Mouse (Mus musculus) E14TG2a.4 (cell line): Measurements from ENCODE around the gene Fam214a.
A peak's percentile ranks its signal among the peaks of the same experiment; 100 is the strongest.

Source experiments
- H3K27me3 ChIP-seq: 2 replicates; pipeline ENCODE4 v1.6.1; 2014; ENCODE audit warnings: low read length, control low read depth; ENCODE audit not compliant: insufficient read depth
- H3K36me3 ChIP-seq: 2 replicates; pipeline ENCODE4 v1.6.1; 2014; ENCODE audit warnings: low read length, control low read depth; ENCODE audit not compliant: insufficient read depth
- H3K4me1 ChIP-seq: replicated peaks from 2 replicates; pipeline ENCODE4 v1.6.1; 2014; ENCODE audit warnings: low read depth, low read length, control low read depth
- H3K4me3 ChIP-seq: replicated peaks from 2 replicates; pipeline ENCODE4 v1.5.1; 2014; ENCODE audit warnings: mild to moderate bottlenecking, low read length
- H3K9me3 ChIP-seq: 2 replicates; pipeline ENCODE4 v1.6.1; 2014; ENCODE audit warnings: low read length, control low read depth
- CTCF ChIP-seq: conservative IDR thresholded peaks from 2 replicates; pipeline ENCODE4 v1.5.1; 2014; ENCODE audit warnings: low read length
- NANOG ChIP-seq: IDR thresholded peaks from 2 replicates; pipeline ENCODE4 v1.6.1; 2014; ENCODE audit warnings: borderline replicate concordance, low read length, mixed read lengths
- POU5F1 ChIP-seq: IDR thresholded peaks from 2 replicates; pipeline ENCODE4 v1.6.1; 2014; ENCODE audit warnings: low read length, borderline replicate concordance

Fam214a gene

DNA sequence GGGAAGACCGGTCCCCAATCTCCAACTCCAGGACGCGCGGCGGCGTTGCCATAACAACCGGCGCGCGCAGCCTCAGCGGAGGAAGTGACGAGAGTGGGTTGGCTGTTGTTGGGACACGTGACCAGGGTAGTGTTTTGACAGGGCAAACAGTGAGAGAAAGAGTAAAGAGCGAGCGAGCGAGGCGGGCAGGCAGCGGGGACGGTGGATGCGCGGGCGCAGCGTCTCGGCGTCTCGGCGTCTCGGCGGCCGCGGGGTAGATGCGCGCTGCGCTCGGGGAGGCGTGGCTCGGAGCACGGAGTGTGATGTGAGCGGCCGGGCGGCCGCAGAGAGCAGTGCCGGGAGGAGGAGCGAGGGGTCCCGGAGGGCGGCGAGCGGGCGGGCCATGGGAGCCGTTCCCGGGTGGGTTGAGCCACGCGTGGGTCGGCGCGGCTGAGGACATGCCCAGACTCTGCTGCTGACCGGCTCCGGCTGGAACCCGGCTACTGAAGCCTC lies at the start of gene Fam214a:
TSS of gene Fam214a (plus strand) at position 129 of the 492 bp plus-strand sequence.
- TF ChIP-seq NANOG (no peak), POU5F1 (no peak), CTCF (no peak)
- Histone ChIP-seq H3K27me3 (no peaks in the 10 kb centered on the region), H3K4me1 (peaks cover 13% of the 10 kb centered on the region)

GRCm38 (mm10) chr9:74904866-74905508 lies 47.7 kb upstream of the Fam214a start:
- peaks cover 10% of the 10 kb centered on the region; the same call in 1 of the 2 replicates for H3K27me3 ChIP-seq
- H3K4me3 ChIP-seq: no peak overlapping the region
- H3K9me3 ChIP-seq: no peaks in the 10 kb centered on the region
- H3K4me1 ChIP-seq: peaks cover 17% of the 10 kb centered on the region; the same call in 1 of the 2 replicates
- no peaks in the 10 kb centered on the region for H3K36me3 ChIP-seq
- TF ChIP-seq POU5F1 (no peak), CTCF (peak; percentile 70), NANOG (no peak)

More for the DNA sequence above, at the start of gene Fam214a:
- Histone ChIP-seq H3K9me3 (no peaks in the 10 kb centered on the region), H3K36me3 (no peaks in the 10 kb centered on the region), H3K4me3 (peak within 1 kb of the TSS; percentile 99)

- no peaks in the 10 kb centered on the region for H3K9me3 ChIP-seq
- peaks cover 13% of the 10 kb centered on the region; the same call in 1 of the 2 replicates for H3K27me3 ChIP-seq
- H3K36me3 ChIP-seq: no peaks in the 10 kb centered on the region
- H3K4me3 ChIP-seq: no peak overlapping the region
- TF ChIP-seq POU5F1: no peak
- TF ChIP-seq CTCF: no peak
- no peak for TF ChIP-seq NANOG
- peaks cover 22% of the 10 kb centered on the region; the same call in 1 of the 2 replicates for H3K4me1 ChIP-seq
Observed at GRCm38 (mm10) chr9:74906951-74907350, 45.7 kb upstream of the Fam214a start.

GRCm38 (mm10) chr9:74909245-74909644 lies 43.4 kb upstream of the Fam214a start:
- no peak for TF ChIP-seq CTCF
- no peak for TF ChIP-seq NANOG
- no peak for TF ChIP-seq POU5F1
- no peaks in the 10 kb centered on the region for H3K9me3 ChIP-seq
- peak overlapping the region; percentile 52 for H3K4me3 ChIP-seq
- peaks cover 25% of the 10 kb centered on the region; the same call in 1 of the 2 replicates for H3K4me1 ChIP-seq
- no peaks in the 10 kb centered on the region for H3K36me3 ChIP-seq
- H3K27me3 ChIP-seq: peaks cover 13% of the 10 kb centered on the region; the same call in 1 of the 2 replicates

- Histone ChIP-seq H3K4me3 (no peak overlapping the region), H3K27me3 (peaks cover 13% of the 10 kb centered on the region; the same call in 1 of the 2 replicates), H3K9me3 (no peaks in the 10 kb centered on the region), H3K4me1 (peaks cover 22% of the 10 kb centered on the region; the same call in 1 of the 2 replicates), H3K36me3 (no peaks in the 10 kb centered on the region)
- TF ChIP-seq POU5F1 (no peak), CTCF (no peak), NANOG (no peak)
Observed at GRCm38 (mm10) chr9:74910226-74910759, 42.4 kb upstream of the Fam214a start.

DNA sequence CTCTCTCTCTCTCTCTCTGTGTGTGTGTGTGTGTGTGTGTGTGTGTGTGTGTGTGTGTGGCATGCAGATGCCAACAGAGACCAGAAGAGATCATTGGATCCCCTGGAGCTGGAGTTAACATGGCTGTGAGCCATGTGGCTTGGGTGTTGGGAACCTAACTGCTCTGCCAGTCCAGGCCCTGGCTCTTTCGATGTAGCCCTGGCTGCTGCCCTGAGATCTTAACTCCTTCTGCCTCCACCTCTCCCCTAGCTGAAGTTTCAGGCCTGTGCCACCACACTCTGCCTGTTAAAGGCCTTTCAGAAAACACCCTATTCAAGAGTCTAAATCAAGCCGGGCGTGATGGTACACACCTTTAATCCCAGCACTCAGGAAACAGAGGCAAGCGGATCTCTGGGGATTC lies 41.3 kb upstream of the Fam214a start:
- Histone ChIP-seq H3K9me3 (no peaks in the 10 kb centered on the region), H3K4me1 (peaks cover 18% of the 10 kb centered on the region; the same call in 1 of the 2 replicates), H3K36me3 (no peaks in the 10 kb centered on the region), H3K4me3 (no peak overlapping the region), H3K27me3 (peaks cover 13% of the 10 kb centered on the region; the same call in 1 of the 2 replicates)
- TF ChIP-seq NANOG (no peak), CTCF (no peak), POU5F1 (no peak)

DNA sequence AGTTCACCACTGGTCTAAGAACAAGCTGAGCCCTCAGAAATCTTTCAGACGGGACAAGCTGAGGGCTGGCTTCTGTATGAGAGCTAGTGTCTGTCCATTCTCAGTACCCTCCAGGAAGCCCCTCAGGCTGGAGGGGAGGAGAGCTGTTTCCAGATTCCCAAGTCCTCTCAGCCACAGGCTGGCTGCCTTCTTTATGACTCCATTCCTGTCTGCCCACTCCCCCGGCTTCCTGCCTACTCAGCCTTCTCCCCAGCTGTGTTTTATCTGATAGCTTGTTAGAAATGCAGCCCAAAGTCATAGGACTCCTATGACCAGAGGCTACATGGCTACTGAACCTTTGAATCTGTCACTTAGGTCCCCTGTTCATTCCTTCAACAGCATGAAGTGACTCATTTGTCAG lies 40.8 kb upstream of the Fam214a start:
- Histone ChIP-seq H3K4me1 (peaks cover 18% of the 10 kb centered on the region; the same call in 1 of the 2 replicates), H3K36me3 (no peaks in the 10 kb centered on the region), H3K27me3 (peaks cover 13% of the 10 kb centered on the region; the same call in 1 of the 2 replicates), H3K4me3 (no peak overlapping the region), H3K9me3 (no peaks in the 10 kb centered on the region)
- TF ChIP-seq CTCF: no peak
- no peak for TF ChIP-seq POU5F1
- no peak for TF ChIP-seq NANOG

GRCm38 (mm10) chr9:74912619-74913376 lies 39.9 kb upstream of the Fam214a start:
- Histone ChIP-seq H3K36me3 (no peaks in the 10 kb centered on the region), H3K4me1 (peaks cover 18% of the 10 kb centered on the region; the same call in 1 of the 2 replicates), H3K9me3 (peaks cover 7% of the 10 kb centered on the region; the same call in 1 of the 2 replicates), H3K27me3 (peaks cover 13% of the 10 kb centered on the region; the same call in 1 of the 2 replicates), H3K4me3 (no peak overlapping the region)
- no peak for TF ChIP-seq CTCF
